Mouse (Mus musculus): Measurements from ENCODE around the gene Macrod2.

Macrod2 gene

DNA sequence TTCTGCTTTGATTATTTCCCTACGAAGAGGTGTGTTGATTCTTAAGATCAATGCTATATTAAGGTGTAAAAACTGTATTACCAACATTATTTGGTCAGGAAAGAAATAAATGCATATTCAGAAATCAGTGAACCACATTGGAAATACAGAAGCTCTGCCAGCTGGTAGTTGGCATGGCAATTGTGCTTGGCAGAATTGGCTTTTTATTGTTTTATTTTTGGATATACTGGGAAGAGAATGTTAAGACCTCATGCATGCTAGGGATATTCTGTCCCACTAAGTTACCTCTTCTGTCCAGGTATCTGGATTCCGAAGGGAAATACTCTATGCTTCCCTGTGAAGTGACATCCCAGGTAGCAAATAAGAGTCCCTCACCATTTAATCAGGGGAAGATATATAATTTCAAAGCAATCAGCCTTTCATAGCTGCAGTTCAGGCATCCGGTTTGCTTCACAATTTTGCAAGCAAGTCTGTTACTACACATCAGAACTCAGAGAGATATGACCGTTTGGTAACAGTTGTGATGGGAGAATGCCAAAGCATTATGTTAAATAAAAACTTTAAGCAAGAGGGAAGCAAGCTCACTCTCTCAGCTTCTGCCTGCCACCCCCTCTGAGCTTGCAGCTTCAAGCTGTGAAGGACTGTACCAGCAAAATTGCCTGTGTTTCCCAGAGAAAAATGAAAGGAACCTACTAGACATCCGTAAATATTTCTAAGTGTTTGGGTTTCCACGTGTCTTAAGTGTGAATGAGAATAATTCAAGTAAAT lies 1449.5 kb downstream of the Macrod2 start:
- peak; percentile 31 to 62 for DNase-seq (ENCODE audit: low spot score in 2 of 2)

GRCm38 (mm10) chr2:141859220-141859619 lies 1464.1 kb downstream of the Macrod2 start:
- no peak for DNase-seq (ENCODE audit: low spot score in 2 of 2)

DNA sequence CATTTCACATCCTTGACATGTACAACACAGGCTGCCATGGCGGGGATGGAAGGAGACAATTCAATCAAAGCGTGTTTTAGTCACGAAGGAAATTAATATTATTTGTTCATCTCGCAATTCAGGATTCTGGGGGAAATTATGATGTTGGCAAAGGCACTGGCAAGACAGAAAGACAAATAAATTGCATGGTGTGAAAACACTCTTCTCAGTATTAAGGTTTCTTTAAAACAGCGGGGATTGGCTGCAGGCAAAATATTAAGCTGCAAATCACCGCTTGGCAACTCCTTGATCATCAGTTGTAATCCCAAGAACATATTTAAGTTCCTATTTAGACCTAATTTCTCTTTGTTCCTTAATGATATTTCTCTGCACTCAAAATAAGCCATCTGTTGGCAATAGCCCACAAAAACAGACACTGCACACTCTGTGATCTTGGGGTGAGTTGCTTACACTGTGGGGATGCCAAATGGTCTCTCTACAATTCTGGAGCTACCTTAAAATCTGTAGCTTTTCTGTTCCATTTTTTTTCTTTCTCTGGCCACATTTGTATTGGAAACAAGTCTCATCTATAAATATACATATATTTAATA lies 1466.7 kb downstream of the Macrod2 start:
- DNase-seq (ENCODE audit: low spot score in 2 of 2): no peak

GRCm38 (mm10) chr2:141862531-141863265 lies 1467.6 kb downstream of the Macrod2 start:
- no peak for DNase-seq (ENCODE audit: low spot score in 2 of 2)

GRCm38 (mm10) chr2:141863628-141864165 lies 1468.6 kb downstream of the Macrod2 start:
- DNase-seq (ENCODE audit: low spot score in 2 of 2): no peak

GRCm38 (mm10) chr2:141870930-141871329 lies 1475.8 kb downstream of the Macrod2 start:
- DNase-seq (ENCODE audit: low spot score in 2 of 2): no peak

GRCm38 (mm10) chr2:141876155-141876851 lies 1481.2 kb downstream of the Macrod2 start:
- peak; percentile 3 to 29 for DNase-seq (ENCODE audit: low spot score in 2 of 2)

- peak in 1 of 2 experiments; percentile 8 for DNase-seq (ENCODE audit: low spot score in 2 of 2)
Measured at GRCm38 (mm10) chr2:141876958-141877357, 1481.8 kb downstream of the Macrod2 start.

DNA sequence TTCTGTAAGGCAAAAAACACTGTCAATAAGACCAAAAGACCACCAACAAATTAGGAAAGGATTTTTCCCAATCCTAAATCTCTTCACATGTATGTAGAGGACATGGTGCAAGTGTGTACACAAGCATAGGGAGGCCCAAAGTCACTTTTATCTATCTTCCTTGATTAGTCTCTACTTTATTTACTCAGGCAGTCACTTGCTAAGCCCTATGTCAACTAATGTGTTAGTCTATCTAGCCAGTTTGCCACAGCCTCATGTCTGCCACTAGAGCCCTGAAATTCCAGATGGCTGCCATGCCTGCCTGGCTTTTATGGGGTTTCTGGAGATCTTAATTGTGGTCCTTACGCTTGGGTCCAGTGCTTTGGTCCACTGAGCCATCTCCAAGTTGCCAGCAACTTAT lies 1483.4 kb downstream of the Macrod2 start:
- no peak for DNase-seq (ENCODE audit: low spot score in 2 of 2)

DNA sequence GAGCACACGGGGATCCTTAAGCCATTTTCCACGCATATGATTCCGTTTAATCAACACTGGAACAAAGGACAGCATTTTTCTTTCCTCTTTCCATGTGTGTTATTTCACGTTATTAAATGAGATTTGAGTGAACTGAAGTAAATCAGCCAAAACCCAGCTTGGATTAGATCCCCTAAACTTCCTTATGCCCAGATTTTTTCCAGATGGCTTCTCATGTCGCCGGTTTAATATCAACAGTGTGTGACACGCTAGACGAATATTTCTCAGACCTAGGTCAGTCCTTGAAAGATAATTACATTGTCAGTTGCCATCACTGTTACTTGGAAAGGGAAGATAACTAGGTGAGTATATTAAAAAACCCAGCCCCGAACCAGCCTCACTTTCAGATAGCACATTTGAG lies 1484.6 kb downstream of the Macrod2 start:
- no peak for DNase-seq (ENCODE audit: low spot score in 2 of 2)

DNA sequence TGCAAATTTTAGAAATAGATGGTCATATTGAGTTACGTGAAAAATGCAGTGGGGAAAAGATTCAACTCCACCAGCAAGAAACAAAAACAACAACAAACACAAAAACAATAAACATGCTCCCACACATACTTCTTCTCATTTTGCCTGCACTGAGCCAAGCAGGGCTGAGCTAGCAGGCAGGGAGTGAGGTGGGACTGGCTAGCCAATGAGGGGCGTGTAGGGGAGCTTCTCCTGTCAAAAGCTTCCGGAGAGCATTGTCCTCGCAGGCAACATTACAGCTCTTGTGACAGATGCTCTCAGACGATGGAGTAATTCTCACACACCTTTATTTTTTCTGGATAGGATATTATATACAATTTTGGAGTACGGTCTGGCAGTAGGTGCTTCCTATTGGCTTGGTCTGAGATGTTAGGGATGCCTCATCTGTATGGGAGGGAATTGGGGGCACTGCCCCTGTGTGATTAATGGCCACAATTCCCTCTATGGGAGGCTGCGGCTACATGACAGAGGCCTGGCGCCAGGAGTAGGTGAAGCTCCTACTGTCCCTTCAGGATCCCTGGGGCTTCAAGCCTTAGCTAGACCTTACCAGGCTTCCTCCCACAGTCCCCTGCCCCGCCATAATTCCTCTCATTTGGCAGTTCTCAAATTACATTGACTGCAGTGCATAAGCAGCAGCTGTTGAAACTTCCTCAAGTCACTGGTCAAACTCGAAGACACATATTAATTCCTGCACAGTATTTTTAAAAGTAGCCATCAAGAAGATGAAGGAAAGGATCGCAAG lies 1491.8 kb downstream of the Macrod2 start:
- DNase-seq (ENCODE audit: low spot score in 2 of 2): no peak

DNA sequence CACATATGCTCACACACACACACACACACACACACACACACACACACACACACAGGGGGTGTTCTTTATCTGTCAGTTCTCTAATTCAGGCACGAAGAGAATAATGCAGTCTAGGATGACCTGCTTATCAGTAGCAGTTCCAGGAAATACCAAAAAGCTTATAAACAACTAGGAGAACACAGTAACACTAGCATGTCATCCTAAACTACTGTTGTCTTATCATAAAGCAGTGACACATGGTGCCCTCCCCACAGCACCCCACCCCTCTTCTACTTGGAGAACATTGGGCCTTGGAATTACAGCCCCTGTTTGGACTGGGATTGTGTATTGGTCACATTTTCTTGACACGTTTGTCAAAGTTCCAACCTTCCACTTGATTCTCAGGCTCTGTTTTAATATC lies 1494.4 kb downstream of the Macrod2 start:
- DNase-seq (ENCODE audit: low spot score in 2 of 2): no peak

DNA sequence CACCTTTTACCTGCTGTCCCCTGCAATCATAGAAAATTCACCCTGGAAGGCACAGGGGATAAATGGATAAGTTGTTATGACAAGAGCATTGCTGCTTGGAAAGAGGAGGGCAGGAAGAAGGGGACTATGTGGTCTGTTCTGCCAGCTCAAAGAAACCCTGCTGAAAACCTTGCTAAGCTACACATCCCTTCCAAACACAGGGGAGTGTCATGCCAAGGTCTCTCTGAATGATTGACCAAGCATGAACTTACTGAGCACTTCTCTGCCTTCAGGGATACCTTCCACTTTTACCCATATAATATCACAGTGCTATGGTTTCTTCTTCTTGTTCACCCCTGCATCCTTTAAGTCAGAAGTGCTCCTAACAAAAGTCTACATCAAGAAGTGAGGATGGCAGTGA lies 1502.8 kb downstream of the Macrod2 start:
- DNase-seq (ENCODE audit: low spot score in 2 of 2): no peak

GRCm38 (mm10) chr2:141911831-141912447 lies 1516.8 kb downstream of the Macrod2 start:
- no peak for DNase-seq (ENCODE audit: low spot score in 2 of 2)

DNA sequence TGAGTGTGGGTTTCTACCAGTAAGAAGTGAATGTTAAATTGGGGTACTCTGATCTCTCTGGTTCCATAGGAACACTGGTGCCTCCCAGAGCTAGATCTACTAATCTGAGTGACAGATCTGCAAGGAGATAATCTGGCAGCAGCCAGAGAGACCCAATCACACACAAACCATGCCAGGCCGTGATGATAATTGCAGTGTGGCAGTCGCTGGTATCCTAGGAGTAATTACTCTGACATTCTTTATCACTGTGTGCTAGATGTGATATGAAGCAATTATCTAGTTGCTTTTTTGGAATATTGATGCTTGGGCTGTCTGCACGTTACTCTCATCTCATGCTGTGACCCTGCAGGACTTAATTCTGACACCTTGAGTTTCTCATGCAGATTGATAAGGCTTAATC lies 1518.4 kb downstream of the Macrod2 start:
- no peak for DNase-seq (ENCODE audit: low spot score in 2 of 2)

DNA sequence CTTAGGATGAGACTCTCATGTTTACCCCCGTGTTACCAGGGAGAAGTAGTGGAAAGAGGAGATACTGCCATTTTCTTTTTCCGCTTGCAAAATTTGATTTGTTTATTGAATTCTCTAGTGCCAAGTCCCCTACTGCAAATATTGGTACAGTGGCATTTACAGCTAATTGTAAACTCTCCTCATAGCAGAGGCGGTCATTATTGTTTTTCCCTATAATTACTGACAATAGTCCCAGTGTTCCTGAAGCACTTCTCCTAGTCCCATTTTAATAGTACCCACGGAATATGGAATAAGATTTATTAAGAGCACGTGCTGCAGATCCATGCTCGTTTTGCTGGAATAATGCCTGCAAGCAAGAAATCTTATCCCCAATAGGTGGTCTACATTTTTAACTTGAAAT lies 1518.8 kb downstream of the Macrod2 start:
- DNase-seq (ENCODE audit: low spot score in 2 of 2): no peak

- no peak for DNase-seq (ENCODE audit: low spot score in 2 of 2)
Measured at GRCm38 (mm10) chr2:141920377-141920992, 1525.4 kb downstream of the Macrod2 start.

- DNase-seq (ENCODE audit: low spot score in 2 of 2): no peak
Measured at GRCm38 (mm10) chr2:141935130-141935529, 1540.0 kb downstream of the Macrod2 start.

GRCm38 (mm10) chr2:141954795-141955194 lies 1559.7 kb downstream of the Macrod2 start:
- DNase-seq (ENCODE audit: low spot score in 2 of 2): no peak

DNA sequence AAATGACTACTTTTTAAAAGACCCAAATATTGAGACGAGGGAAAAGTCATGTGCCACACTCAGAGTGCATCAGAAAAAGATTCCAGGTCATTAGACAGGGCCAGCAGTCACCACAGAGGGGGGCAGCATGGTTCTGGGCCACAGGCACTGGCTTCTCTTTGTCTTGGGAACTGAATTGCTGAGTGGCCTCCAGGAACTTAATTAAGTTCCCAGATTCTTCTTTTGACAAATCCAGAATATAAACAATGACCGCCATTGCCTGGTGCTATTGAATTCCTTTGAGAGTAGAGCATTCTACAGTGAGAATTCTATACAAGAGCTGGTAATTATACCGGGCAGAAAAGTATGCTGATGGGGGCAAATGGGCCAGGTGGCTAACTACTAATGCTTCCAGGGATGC lies 1560.1 kb downstream of the Macrod2 start:
- DNase-seq (ENCODE audit: low spot score in 2 of 2): no peak

All from right cerebral cortex, postnatal 36 days (tissue).